Mouse (Mus musculus): ENCODE measurements around the gene Nat9.

The Nat9 gene

GRCm38 (mm10) chr11:115153699-115154292 lies 33.9 kb downstream of the Nat9 start:
- DNase-seq (ENCODE audit: low read depth, low spot score) = no peak

DNA sequence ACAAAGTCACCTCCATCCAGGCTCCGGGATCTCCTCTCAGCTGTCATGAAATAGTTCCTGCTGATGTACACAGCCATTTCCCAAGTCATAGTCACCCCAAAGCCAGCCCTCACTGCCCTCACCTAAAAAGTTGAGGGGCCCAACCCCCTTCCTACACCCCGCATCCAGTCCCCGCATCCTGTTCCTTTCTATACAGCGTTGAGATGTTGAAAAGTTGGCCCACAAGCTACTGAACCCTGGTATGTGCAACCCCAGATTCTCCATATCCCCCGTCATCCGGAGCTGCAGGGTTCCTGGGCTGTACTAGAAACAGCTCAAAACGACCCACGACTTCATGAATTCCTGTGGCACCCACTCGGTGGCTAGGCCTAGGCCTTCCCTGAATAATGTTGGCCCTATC lies 34.6 kb downstream of the Nat9 start:
- DNase-seq (ENCODE audit: low read depth, low spot score) = no peak

DNA sequence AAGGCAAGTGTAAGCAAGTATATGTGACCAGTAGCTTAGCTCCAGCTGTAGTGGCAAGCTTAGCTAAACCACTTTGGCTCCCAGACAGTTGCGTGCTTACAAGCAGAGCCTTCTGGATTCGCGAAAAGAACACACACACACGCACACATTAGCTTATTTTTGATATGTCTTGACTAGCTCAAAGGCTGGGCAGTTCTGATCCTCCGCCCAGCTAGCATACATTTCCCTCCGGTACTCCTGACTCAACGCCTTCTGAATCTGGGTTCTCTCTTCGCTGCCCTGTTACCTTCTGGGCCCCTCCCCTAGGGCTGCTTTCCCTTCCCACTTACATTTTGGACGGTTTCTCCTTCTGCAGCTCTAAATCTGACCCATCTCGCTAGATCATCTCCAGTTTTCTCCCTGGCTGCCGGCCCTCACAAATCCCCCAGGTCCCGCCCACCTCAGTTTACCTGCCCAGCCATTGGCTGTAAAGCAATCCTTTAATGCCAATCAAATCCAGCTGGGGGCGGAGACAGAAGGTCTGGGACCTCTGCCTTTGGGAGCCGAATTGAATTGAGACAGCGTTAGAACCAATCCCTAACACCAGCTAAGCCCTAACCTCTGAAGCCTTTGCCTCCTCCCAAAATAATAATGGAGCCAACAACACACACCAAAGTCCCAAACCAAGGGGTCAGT lies 35.8 kb downstream of the Nat9 start:
- no peak for DNase-seq (ENCODE audit: low read depth, low spot score)

- DNase-seq (ENCODE audit: low read depth, low spot score) = no peak
Observed at GRCm38 (mm10) chr11:115150741-115151254, 36.9 kb downstream of the Nat9 start.

DNA sequence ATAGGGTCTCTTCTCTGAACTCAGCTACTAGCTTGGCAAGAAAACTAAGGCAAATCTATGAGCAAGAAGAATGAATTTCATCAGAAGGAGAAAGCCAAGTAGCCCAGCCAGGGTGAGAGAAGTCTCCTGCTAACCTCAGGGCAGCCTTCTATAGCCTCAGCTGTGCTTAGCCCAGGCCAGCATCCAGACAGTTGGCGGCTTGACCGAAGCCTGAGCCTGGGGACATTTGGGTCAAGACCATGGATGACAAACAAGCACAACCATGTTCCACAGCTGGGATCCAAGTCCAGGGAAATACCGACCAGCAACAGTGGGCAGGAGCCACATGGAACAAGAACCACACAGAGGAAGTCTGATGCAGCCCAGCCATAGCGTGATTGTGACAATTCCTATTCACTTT lies 39.8 kb downstream of the Nat9 start:
- no peak for DNase-seq (ENCODE audit: low read depth, low spot score)

DNA sequence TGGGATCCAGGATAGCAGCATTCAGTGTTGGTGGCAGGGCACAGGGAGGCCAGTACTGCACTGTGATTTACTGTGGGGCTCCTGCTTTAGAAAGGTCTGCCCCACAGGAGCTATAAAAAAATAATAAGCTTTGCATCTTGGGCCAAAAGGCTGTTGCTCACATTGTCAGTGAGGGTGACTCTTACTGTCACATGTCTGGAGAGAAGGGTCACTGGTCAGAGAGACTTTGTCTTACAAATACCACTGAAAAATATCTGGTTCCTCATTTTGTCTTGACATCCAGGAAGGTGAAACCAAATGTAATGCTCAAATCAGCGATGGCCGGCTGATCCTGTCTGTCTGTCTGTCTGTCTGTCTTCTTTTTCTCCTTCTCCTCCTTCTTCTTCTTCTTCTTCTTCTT lies 45.7 kb downstream of the Nat9 start:
- DNase-seq (ENCODE audit: low read depth, low spot score) = no peak

DNA sequence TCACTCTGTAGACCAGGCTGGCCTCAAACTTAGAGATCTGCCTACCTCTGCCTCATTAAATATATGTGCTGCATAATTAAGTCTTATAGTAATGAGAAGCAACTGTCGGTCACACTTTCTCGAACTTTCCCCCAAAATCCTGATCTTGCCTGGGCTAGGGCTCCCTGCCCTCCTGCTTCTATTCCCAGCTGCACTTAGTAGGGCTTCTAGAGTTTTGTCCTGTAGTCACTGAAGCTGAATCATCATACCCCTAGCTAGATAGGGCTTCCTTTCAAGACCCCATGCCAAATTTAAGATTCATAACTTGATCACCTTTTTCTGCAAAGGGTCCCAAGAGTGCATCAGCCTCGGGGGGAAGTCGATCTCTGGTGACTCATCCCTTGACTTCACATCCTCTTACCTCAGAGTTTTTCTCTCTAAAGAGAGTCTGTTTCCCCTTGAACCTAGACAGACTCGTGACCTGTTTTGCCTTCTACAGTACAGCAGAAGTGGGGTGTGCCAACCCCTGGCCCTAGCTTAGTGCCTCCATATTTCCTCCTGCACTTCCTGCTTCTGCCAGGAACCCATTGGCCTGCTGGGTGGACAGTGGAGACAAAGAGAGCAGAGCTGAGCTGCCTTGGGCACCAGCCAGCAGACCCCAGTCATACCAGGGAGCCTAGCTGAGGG lies 48.9 kb downstream of the Nat9 start:
- no peak for DNase-seq (ENCODE audit: low read depth, low spot score)

- DNase-seq (ENCODE audit: low read depth, low spot score) = no peak
Observed at GRCm38 (mm10) chr11:115133800-115134199, 53.9 kb downstream of the Nat9 start, which contains the start of gene Cd300lf. Gene Cd300lf, minus strand, starts transcription at chr11:115133992.
